Mouse (Mus musculus) skeletal muscle tissue, adult 2 months (tissue): ENCODE measurements around the gene Kat5.

Experiments used
- DNase-seq: peaks from one replicate; pipeline ENCODE4 v3.0.0-alpha.2; 2012; ENCODE audit warnings: low read depth, low spot score

The Kat5 gene

GRCm38 (mm10) chr19:5609547-5610404, at the start of gene Kat5:
Kat5 (minus strand) TSS chr19:5610237.
- peak; percentile 82 for DNase-seq

- no peak for DNase-seq
These were observed 44.8 kb upstream of the Kat5 start for GRCm38 (mm10) chr19:5654720-5655298.

GRCm38 (mm10) chr19:5653969-5654719, 44.1 kb upstream of the Kat5 start:
- DNase-seq: no peak

GRCm38 (mm10) chr19:5652570-5652969, 42.5 kb upstream of the Kat5 start:
- no peak for DNase-seq

GRCm38 (mm10) chr19:5651502-5652274, 41.7 kb upstream of the Kat5 start:
- no peak for DNase-seq

- DNase-seq: peak; percentile 84
These were observed 39.3 kb upstream of the Kat5 start for GRCm38 (mm10) chr19:5649298-5649741.

GRCm38 (mm10) chr19:5648401-5649297, 38.6 kb upstream of the Kat5 start:
- peak; percentile 92 for DNase-seq

GRCm38 (mm10) chr19:5647791-5648190, 37.8 kb upstream of the Kat5 start:
- no peak for DNase-seq

- DNase-seq: no peak
These were observed 36.8 kb upstream of the Kat5 start for GRCm38 (mm10) chr19:5646731-5647330.

- DNase-seq: no peak
These were observed 35.2 kb upstream of the Kat5 start for GRCm38 (mm10) chr19:5645280-5645679.

GRCm38 (mm10) chr19:5641641-5642040, 31.6 kb upstream of the Kat5 start:
- DNase-seq: no peak

- DNase-seq: no peak
These were observed 31.0 kb upstream of the Kat5 start for GRCm38 (mm10) chr19:5641021-5641420.

- no peak for DNase-seq
These were observed 30.3 kb upstream of the Kat5 start for GRCm38 (mm10) chr19:5640339-5640738.

GRCm38 (mm10) chr19:5638416-5639005, 28.5 kb upstream of the Kat5 start:
- DNase-seq: no peak

- peak; percentile 91 for DNase-seq
These were observed 27.3 kb upstream of the Kat5 start, which contains the start of gene Rela for GRCm38 (mm10) chr19:5637069-5638047. Rela (plus strand) TSS chr19:5637483.

GRCm38 (mm10) chr19:5636571-5637041, 26.6 kb upstream of the Kat5 start:
- peak; percentile 57 for DNase-seq

GRCm38 (mm10) chr19:5636036-5636570, 26.1 kb upstream of the Kat5 start:
- no peak for DNase-seq

GRCm38 (mm10) chr19:5632120-5632519, 22.1 kb upstream of the Kat5 start:
- DNase-seq: no peak
